Mouse (Mus musculus) kidney, adult 2 months (tissue): ENCODE results near the gene Sparcl1. TPM values are rescaled to one million over a fixed set of nuclear protein-coding genes. Genes with fewer than 3 reads are reported as not detected.

Source experiments
- DNase-seq: peaks from one replicate; pipeline ENCODE4 v3.0.0; 2021
- H3K27ac ChIP-seq: fragments of 200-500 bp; 2 replicates; pipeline ENCODE4 v1.5.1; 2012; ENCODE audit warnings: low read depth, low read length, control low read depth, inconsistent platforms; ENCODE audit not compliant: insufficient read depth
- H3K27me3 ChIP-seq: fragments of 200-500 bp; replicated peaks from 2 replicates; pipeline ENCODE4 v1.6.1; 2012; ENCODE audit warnings: mild to moderate bottlenecking, moderate library complexity, low read length, inconsistent platforms; ENCODE audit not compliant: control insufficient read depth, insufficient read depth
- H3K36me3 ChIP-seq: fragments of 200-500 bp; 2 replicates; pipeline ENCODE4 v1.6.1; 2012; ENCODE audit warnings: mild to moderate bottlenecking, moderate library complexity, low read length, inconsistent platforms; ENCODE audit not compliant: control insufficient read depth, insufficient read depth
- H3K4me1 ChIP-seq: fragments of 200-500 bp; 2 replicates; pipeline ENCODE4 v1.6.1; 2011; ENCODE audit warnings: low read length; ENCODE audit not compliant: control insufficient read depth, insufficient read depth
- H3K4me3 ChIP-seq: fragments of 200-500 bp; 2 replicates; pipeline ENCODE4 v1.5.1; 2011; ENCODE audit warnings: mild to moderate bottlenecking, low read depth, low read length, control low read depth; ENCODE audit not compliant: insufficient read depth
- CTCF ChIP-seq: fragments of 200-500 bp; conservative IDR thresholded peaks from 2 replicates; pipeline ENCODE4 v1.5.1; 2011; ENCODE audit warnings: low read depth, mild to moderate bottlenecking, control low read depth, low read length, moderate library complexity, mixed read lengths; ENCODE audit not compliant: insufficient read depth, insufficient read length
- POLR2A ChIP-seq: fragments of 200-500 bp; IDR thresholded peaks from one replicate; pipeline ENCODE4 v1.6.1; 2011; ENCODE audit warnings: low read depth, low read length, control low read depth
- WGBS: fragments of 180-500 bp; shearing (Covaris S2); methylation state at CpG from one replicate; pipeline ENCODE4 v1.1.7; 2018; 5-methylcytosine and 5-hydroxymethylcytosine counted together
- polyA plus RNA-seq: library from polyadenylated mRNA; depleted of rRNA; stranded (reverse); fragments of >200 nt; gene quantifications from 2 replicates; pipeline ENCODE4 v1.2.3, GENCODE M21; 2012

The Sparcl1 gene
- polyA plus RNA-seq, 1 experiment: 31.6 TPM

DNA sequence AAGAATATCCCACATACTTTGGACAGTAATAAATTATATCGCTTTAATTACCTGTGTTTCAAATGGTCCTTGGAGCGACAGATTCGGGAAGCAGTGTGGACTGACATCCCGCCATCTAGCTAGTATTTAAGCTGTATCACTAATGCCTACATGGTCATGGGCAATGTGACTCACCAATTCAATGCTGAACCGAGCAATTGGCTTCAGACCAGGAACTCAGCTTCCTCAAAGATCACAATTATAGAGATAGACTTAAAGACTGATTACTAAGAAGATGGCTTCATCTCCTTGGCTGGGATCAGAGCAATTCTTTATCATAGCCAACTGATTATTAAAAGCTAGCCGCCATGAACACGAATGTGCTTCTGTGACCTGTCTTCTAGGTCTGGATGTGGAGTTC lies 36.0 kb downstream of the Sparcl1 start, which contains the start of gene Gm17660:
Gene Gm17660 (minus strand): TSS at position 101 of the 400 bp plus-strand sequence.
- Histone ChIP-seq H3K4me1 (no peaks in the 10 kb centered on the region), H3K27ac (no peak within 1 kb of the TSS), H3K4me3 (no peak within 1 kb of the TSS), H3K36me3 (no peaks in the 10 kb centered on the region), H3K27me3 (no peaks in the 10 kb centered on the region)
- WGBS: 91% methylated on average over 7 of the region's 7 CpGs
- no peak for DNase-seq
- TF ChIP-seq POLR2A (no peak), CTCF (no peak)

DNA sequence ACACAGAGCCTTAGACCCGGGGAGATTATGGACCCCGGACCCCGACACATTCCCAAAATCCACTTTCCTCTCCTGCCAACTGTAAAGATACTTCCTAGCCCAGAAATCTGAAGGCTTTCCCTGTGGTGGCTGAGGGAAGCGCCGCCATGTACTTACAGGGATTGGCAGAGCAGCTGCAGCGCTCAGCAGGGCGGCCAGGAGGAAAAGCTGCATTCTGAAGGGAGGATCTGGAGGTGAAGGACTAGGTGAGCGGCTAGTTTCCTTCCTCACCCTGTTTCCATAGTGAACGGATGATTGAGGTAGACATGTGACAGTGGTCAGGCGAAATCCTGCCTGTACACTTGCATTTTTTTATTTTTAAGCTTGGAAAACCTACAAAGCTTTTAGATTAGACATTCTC lies 37.2 kb downstream of the Sparcl1 start:
- TF ChIP-seq CTCF: no peak
- no peak for TF ChIP-seq POLR2A
- no peak for DNase-seq
- no peaks in the 10 kb centered on the region for H3K36me3 ChIP-seq
- H3K27ac ChIP-seq: no peak overlapping the region
- H3K4me3 ChIP-seq: no peak overlapping the region
- WGBS: 58% methylated on average over 10 of the region's 10 CpGs
- no peaks in the 10 kb centered on the region for H3K27me3 ChIP-seq
- no peaks in the 10 kb centered on the region for H3K4me1 ChIP-seq

DNA sequence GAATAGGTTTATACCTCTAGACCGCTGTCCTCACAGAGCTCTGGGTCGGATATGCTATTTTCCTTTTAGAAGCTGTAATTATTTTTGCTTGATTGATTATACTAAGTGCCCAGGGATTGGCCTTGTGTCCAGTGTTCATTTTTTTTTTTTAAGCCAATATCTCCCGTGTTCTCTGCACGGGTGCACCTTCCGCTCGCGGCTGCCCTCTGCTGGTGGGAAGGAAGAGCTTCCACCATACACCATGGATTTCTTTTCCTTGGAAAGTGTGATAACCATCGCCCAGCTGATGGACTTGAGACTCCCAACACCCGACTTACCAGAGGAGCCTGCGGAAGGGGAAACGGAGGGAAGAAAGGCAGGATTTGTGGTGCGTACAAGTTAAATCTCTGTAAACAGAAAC lies 39.1 kb downstream of the Sparcl1 start:
- Histone ChIP-seq H3K36me3 (no peaks in the 10 kb centered on the region), H3K27ac (no peak overlapping the region), H3K27me3 (no peaks in the 10 kb centered on the region), H3K4me1 (no peaks in the 10 kb centered on the region), H3K4me3 (no peak overlapping the region)
- TF ChIP-seq CTCF: peak; percentile 83
- TF ChIP-seq POLR2A: no peak
- DNase-seq: peak; percentile 68
- WGBS: 19% methylated on average over 12 of the region's 12 CpGs

DNA sequence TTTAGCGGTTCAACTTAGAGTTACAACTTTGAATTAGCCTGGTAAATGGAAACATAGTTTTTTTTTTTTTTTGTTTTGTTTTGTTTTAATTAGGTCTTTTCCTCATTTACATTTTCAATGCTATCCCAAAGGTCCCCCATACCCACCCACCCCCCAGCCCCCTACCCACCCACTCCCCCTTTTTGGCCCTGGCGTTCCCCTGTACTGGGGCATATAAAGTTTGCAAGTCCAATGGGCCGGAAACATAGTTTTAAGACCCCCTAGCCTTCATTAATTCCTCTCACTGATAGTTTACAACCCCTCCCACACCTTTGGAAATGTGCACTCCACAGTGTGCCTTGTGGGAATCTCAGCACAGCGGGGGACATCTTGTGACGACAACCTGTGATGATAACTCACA lies 39.9 kb downstream of the Sparcl1 start:
- no peaks in the 10 kb centered on the region for H3K36me3 ChIP-seq
- no peak for TF ChIP-seq CTCF
- no peak for TF ChIP-seq POLR2A
- H3K4me3 ChIP-seq: no peak overlapping the region
- DNase-seq: no peak
- no peaks in the 10 kb centered on the region for H3K27me3 ChIP-seq
- 79% methylated on average over 5 of the region's 5 CpGs for WGBS
- H3K4me1 ChIP-seq: no peaks in the 10 kb centered on the region
- no peak overlapping the region for H3K27ac ChIP-seq

DNA sequence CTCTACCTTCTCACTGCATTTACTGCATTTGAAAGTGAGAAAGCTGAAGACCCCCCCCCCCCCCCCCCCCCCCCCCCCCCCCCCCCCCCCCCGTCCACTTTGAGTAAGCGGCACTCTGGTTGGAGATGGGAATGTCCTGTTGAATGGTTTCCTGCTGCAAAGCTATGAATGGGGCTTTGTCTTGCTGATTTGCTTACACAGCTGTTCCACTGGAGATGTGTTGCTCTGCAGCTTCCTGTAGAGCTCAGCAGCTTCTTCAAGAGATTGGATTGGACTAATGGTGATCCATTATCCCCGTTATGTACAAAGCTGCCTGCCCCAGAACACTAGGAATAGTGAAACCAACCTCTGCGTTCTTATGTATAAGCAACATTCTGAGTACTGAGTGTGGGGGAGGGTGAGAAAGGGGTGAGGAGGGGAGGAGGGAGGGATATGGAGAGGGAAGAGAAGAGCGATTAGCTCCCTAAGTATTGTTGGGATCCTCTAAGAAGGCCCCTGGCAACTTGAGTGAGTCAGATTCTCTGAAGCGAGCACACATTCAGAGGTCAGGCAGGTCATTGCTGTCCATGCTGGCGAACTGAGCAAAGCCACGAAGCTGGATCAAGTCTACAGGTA lies 41.2 kb downstream of the Sparcl1 start:
- Histone ChIP-seq H3K4me3 (no peak overlapping the region), H3K27me3 (no peaks in the 10 kb centered on the region), H3K4me1 (no peaks in the 10 kb centered on the region), H3K27ac (no peak overlapping the region), H3K36me3 (no peaks in the 10 kb centered on the region)
- no peak for DNase-seq
- 46% methylated on average over 7 of the region's 8 CpGs for WGBS
- TF ChIP-seq POLR2A (no peak), CTCF (no peak)

DNA sequence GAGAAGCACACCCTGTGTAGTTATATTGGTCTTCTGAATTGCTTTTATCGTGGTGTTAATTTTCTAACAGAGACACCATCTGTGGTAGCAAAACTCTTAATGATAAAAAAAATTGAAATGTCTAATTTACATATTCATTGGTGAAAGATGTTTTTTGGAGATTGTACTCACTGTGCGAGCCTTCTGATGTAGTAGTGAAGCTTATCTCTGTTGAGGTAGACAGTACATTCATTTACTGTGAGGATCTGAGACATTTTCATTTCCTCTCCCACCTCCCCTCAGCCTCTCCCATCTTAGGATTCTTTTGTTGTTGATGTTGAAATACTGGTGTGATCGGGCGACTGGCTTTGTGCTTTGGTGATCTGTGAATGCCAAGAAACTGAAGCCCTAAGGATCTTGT lies 42.5 kb downstream of the Sparcl1 start:
- Histone ChIP-seq H3K4me3 (no peak overlapping the region), H3K36me3 (no peaks in the 10 kb centered on the region), H3K4me1 (no peaks in the 10 kb centered on the region), H3K27ac (no peak overlapping the region), H3K27me3 (no peaks in the 10 kb centered on the region)
- TF ChIP-seq POLR2A: no peak
- no peak for TF ChIP-seq CTCF
- WGBS: 89% methylated on average over 4 of the region's 4 CpGs
- no peak for DNase-seq

DNA sequence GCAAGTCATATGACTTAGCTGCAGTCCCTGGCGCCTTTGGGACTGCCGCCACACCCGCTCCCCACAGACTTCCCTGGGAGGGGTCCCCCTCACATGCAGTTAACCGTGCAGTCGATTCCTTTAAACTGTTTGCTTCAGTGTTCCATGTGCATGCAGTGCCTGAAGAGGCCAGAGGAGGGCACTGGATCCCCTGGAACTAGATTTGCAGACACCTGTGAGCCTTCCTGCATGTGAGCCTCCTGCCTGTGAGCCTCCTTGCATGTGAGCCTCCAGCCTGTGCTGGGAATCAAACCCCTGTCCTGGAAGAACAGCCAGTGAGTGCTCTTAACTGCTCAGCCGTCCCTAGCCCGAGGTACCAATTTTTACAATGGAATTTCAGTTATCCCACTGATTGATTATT lies 44.8 kb downstream of the Sparcl1 start:
- WGBS: 82% methylated on average over 7 of the region's 7 CpGs
- peak; percentile 18 for DNase-seq

More for the DNA sequence above, 44.8 kb downstream of the Sparcl1 start:
- Histone ChIP-seq H3K27ac (no peak overlapping the region), H3K27me3 (no peaks in the 10 kb centered on the region), H3K36me3 (no peaks in the 10 kb centered on the region), H3K4me3 (no peak overlapping the region), H3K4me1 (no peaks in the 10 kb centered on the region)
- TF ChIP-seq CTCF (peak; percentile 61), POLR2A (no peak)
